Mouse (Mus musculus) forebrain, embryonic 14.5 days (tissue): ENCODE measurements around the gene Eftud2. TPM values are rescaled to one million over a fixed set of nuclear protein-coding genes. Genes with fewer than 3 reads are reported as not detected.

Experiments
- ATAC-seq: fragments of 200-750 bp; cut with Nextera tagmentation; 2 replicates; pipeline ENCODE4 v1.8.0; 2017; ENCODE audit warnings: mild to moderate bottlenecking, moderate library complexity
- DNase-seq: peaks from one replicate; pipeline ENCODE4 v3.0.0-alpha.2; 2015; ENCODE audit warnings: low spot score
- H3K27ac ChIP-seq: fragments of 300-500 bp; sonication (generic); 2 replicates; pipeline ENCODE4 v1.5.1; 2014; ENCODE audit warnings: low read depth, mild to moderate bottlenecking, control low read depth, low read length, moderate library complexity
- H3K27me3 ChIP-seq: fragments of 300-500 bp; sonication (generic); replicated peaks from 2 replicates; pipeline ENCODE4 v1.6.1; 2014; ENCODE audit warnings: low read length, control low read depth, mixed read lengths; ENCODE audit not compliant: control insufficient read depth, insufficient read depth
- H3K36me3 ChIP-seq: fragments of 300-500 bp; sonication (generic); 2 replicates; pipeline ENCODE4 v1.6.1; 2014; ENCODE audit warnings: low read length, control low read depth; ENCODE audit not compliant: control insufficient read depth, insufficient read depth
- H3K4me1 ChIP-seq: fragments of 300-500 bp; sonication (generic); 2 replicates; pipeline ENCODE4 v1.6.1; 2014; ENCODE audit warnings: antibody characterized with exemption, low read length, control low read depth; ENCODE audit not compliant: control insufficient read depth, insufficient read depth
- H3K4me2 ChIP-seq: fragments of 300-500 bp; sonication (generic); 2 replicates; pipeline ENCODE4 v1.6.1; 2014; ENCODE audit warnings: mild to moderate bottlenecking, control low read depth, low read length
- H3K4me3 ChIP-seq: fragments of 300-500 bp; sonication (generic); 2 replicates; pipeline ENCODE4 v1.5.1; 2014; ENCODE audit warnings: low read depth, low read length, control low read depth
- H3K9ac ChIP-seq: fragments of 300-500 bp; sonication (generic); 2 replicates; pipeline ENCODE4 v1.6.1; 2014; ENCODE audit warnings: mild to moderate bottlenecking, low read length, control low read depth, moderate library complexity
- H3K9me3 ChIP-seq: fragments of 300-500 bp; sonication (generic); replicated peaks from 2 replicates; pipeline ENCODE4 v1.6.1; 2016; ENCODE audit warnings: low read length, control low read depth, mixed read lengths; ENCODE audit not compliant: control insufficient read depth
- WGBS: fragments of 180-500 bp; shearing (Covaris S2); extraction: QIAGEN DNeasy Blood & Tissue Kit; methylation state at CpG from one replicate; pipeline ENCODE4 v1.1.7; 2014; 5-methylcytosine and 5-hydroxymethylcytosine counted together
- polyA plus RNA-seq: library from polyadenylated mRNA; unstranded; fragments of >200 nt; fragmentation: Nextera tagmentation; extraction: Ambion mirVana; gene quantifications from 2 replicates; pipeline ENCODE4 v1.2.1, GENCODE M21; 2014

The Eftud2 gene
- polyA plus RNA-seq, 1 experiment from 2014 or later = 150 TPM

DNA sequence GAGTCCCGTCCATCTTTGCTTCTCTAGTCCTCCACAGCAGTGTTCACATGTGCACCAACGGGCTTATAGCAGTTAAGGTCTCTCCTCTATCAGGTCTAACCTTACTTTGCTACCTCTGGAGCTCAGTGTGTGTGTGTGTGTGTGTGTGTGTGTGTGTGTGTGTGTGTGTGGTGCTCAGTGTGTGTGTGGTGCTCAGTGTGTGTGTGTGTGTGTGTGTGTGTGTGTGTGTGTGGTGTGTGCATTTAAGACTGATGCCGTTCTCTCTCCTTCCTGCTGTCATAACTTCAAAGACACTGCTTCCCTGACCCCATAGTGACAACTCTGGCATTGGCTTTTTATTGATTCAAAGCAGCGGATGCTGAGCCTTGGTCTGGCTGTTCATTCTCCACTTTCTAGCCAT lies 45.2 kb downstream of the Eftud2 start, which contains the start of gene Higd1b:
Gene Higd1b, plus strand, starts transcription at position 301 of the 400 bp plus-strand sequence.
- no peaks in the 10 kb centered on the region for H3K9me3 ChIP-seq
- H3K4me3 ChIP-seq = no peak within 1 kb of the TSS
- peaks cover 45% of the 10 kb centered on the region for H3K36me3 ChIP-seq
- H3K4me2 ChIP-seq = no peak within 1 kb of the TSS
- ATAC-seq (no peak), DNase-seq (no peak)
- H3K27me3 ChIP-seq = no peaks in the 10 kb centered on the region
- no peak within 1 kb of the TSS for H3K9ac ChIP-seq
- 84% methylated on average over 4 of the region's 4 CpGs for whole genome bisulfite sequencing
- no peaks in the 10 kb centered on the region for H3K4me1 ChIP-seq
- H3K27ac ChIP-seq = no peak within 1 kb of the TSS

DNA sequence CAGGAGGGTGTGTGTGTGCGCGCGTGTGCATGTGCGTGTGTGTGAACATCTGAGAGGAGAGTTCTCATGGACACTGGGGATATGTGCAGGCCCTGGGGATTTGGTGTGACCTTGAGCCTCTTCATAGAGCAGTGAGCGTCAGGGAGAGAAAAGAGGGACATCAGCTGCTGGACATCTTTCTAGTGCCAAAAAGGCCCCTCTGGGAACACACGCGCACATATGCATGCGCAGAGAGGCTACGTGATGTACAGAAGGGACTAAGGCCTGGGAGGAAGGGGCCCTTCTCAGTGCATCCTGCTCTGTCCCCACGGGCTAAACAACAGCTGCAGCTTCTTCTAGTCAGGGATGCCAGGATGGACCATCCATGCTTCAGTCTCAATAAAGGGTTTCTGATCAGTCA lies 46.6 kb downstream of the Eftud2 start:
- Histone ChIP-seq H3K4me3 (no peak overlapping the region), H3K36me3 (peaks cover 32% of the 10 kb centered on the region), H3K9me3 (no peaks in the 10 kb centered on the region), H3K4me2 (no peak overlapping the region), H3K9ac (no peak overlapping the region), H3K27me3 (no peaks in the 10 kb centered on the region), H3K4me1 (no peaks in the 10 kb centered on the region), H3K27ac (no peak overlapping the region)
- 88% methylated on average over 10 of the region's 10 CpGs for WGBS
- ATAC-seq (no peak), DNase-seq (no peak)

DNA sequence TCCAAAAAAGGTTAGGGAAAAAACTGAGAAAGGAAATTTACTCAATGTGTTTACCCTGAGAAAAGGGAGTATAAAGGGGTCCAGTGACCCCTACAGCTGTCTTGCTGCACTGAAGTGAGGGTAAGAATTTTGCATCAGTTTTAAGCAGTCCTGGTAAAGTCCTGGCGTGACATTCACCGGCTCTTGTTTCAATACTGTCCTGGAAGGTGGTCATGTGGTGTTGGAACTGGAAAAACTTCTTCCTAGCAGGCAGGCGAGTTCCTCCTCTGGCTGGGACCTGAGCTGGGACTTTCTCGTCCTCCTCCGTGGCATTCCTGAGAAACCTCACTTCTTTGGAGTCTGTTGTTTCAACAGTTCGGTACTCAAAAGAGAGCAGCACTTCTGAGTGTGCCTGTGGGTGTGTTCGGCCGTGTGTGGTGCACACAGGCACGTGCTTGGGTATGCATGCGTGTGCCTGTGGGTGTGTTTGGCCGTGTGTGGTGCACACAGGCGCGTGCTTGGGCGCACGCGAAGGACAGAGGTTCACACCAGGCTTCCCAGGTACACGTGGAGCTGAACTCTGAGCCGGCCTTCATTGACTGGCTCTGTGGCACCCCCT lies 48.0 kb downstream of the Eftud2 start:
- no peaks in the 10 kb centered on the region for H3K9me3 ChIP-seq
- DNase-seq (no peak), ATAC-seq (no peak)
- H3K27ac ChIP-seq = no peak overlapping the region
- no peaks in the 10 kb centered on the region for H3K27me3 ChIP-seq
- H3K4me3 ChIP-seq = no peak overlapping the region
- H3K9ac ChIP-seq = no peak overlapping the region
- WGBS = 74% methylated on average over 18 of the region's 18 CpGs
- H3K4me2 ChIP-seq = no peak overlapping the region
- H3K4me1 ChIP-seq = no peaks in the 10 kb centered on the region
- peaks cover 18% of the 10 kb centered on the region for H3K36me3 ChIP-seq

DNA sequence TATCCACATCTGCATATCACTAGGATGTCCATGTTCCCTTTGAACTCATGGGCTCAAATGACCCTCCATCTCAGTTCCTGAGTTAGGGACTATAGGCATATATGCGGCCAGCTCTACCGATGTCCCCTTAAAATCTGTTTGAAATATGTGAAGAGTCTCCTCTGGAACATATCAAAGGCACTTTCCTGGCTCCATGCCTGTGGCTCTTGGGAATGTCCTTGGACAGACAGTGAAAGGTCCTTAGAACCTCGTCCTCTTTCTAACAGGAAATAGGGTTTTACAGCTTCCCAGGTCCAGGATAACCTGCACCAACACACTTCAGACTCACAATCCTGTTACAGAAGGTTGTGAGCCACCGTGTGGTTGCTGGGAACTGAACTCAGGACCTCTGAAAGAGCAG lies 50.5 kb downstream of the Eftud2 start:
- no peak overlapping the region for H3K4me3 ChIP-seq
- ATAC-seq = no peak
- DNase-seq = no peak

DNA sequence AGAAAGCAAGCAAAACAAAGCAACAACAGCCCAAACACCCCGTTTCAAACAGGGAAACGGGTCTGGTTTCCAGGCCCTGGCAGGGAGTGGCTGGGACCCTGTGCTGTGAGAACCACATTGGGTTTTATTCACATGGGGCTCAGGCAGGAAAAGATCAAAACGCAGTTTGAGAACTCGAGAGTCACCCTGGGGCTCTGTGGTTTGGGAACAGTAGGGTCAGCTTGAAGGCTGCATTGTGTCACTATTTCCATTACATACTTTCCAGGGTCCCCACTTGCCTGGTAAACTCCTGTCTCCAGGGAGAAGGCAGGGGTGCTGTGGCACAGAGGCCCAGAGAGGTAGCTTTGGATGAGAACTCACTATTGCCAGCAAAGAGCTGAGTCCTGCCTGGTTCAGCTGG lies 53.7 kb downstream of the Eftud2 start:
- WGBS = 57% methylated on average over 4 of the region's 4 CpGs
- DNase-seq (no peak), ATAC-seq (no peak)
- no peak overlapping the region for H3K4me2 ChIP-seq
- no peaks in the 10 kb centered on the region for H3K36me3 ChIP-seq
- H3K9ac ChIP-seq = no peak overlapping the region
- H3K9me3 ChIP-seq = no peaks in the 10 kb centered on the region
- H3K27me3 ChIP-seq = no peaks in the 10 kb centered on the region
- H3K27ac ChIP-seq = no peak overlapping the region
- no peak overlapping the region for H3K4me3 ChIP-seq
- H3K4me1 ChIP-seq = no peaks in the 10 kb centered on the region

More for the DNA sequence above, 50.5 kb downstream of the Eftud2 start:
- Histone ChIP-seq H3K9me3 (no peaks in the 10 kb centered on the region), H3K4me1 (no peaks in the 10 kb centered on the region), H3K9ac (no peak overlapping the region), H3K27me3 (no peaks in the 10 kb centered on the region), H3K4me2 (no peak overlapping the region), H3K27ac (no peak overlapping the region), H3K36me3 (no peaks in the 10 kb centered on the region)
- 79% methylated on average over 4 of the region's 4 CpGs for WGBS

DNA sequence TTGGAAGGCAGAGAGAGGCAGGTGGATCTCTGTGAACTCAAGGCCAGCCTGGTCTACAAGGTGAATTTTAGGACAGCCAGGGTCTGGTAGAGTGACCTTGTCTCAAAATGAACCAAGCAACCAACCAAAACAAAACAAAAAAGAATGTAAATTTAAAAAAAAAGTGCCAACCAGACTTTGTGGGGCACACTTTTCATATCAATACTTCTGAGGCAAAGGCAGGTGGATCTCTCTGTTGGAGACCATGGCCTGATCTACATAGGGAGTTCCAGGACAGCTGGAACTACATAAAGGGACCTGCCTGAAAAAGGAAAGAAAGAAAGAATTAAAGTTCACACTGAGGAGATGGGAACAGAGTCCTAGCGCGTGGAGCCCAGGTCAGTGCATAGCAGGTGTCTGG lies 54.3 kb downstream of the Eftud2 start:
- no peak overlapping the region for H3K4me2 ChIP-seq
- no peak overlapping the region for H3K4me3 ChIP-seq
- no peaks in the 10 kb centered on the region for H3K36me3 ChIP-seq
- H3K27ac ChIP-seq = no peak overlapping the region
- H3K9me3 ChIP-seq = no peaks in the 10 kb centered on the region
- no peak overlapping the region for H3K9ac ChIP-seq
- H3K4me1 ChIP-seq = no peaks in the 10 kb centered on the region
- ATAC-seq = no peak
- no peaks in the 10 kb centered on the region for H3K27me3 ChIP-seq
- WGBS = 72% methylated on average over 2 of the region's 2 CpGs
- no peak for DNase-seq

DNA sequence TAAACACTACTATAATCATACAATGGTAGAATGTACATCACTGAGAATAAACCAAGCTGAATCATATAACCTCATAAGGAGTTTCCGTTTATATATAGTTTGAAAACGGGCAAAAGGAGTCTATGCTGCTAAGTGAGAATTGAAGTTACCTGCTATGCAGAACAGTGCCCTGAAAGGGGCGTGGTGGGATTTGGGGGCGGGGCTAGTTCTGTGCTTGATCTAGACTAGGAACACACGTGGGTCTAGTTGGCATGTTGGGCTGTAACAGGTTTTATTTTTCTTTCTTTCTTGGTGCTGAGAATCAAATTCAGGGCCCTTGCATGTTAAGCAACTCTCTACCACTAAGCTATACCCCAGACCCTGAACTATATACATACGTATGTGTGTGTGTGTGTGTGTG lies 59.6 kb downstream of the Eftud2 start:
- no peaks in the 10 kb centered on the region for H3K36me3 ChIP-seq
- no peak overlapping the region for H3K9ac ChIP-seq
- no peak overlapping the region for H3K4me2 ChIP-seq
- H3K4me1 ChIP-seq = peaks cover 16% of the 10 kb centered on the region
- no peaks in the 10 kb centered on the region for H3K9me3 ChIP-seq
- DNase-seq (no peak), ATAC-seq (no peak)
- H3K27me3 ChIP-seq = no peaks in the 10 kb centered on the region
- H3K27ac ChIP-seq = no peak overlapping the region
- H3K4me3 ChIP-seq = no peak overlapping the region
- 53% methylated on average over 6 of the region's 6 CpGs for WGBS

DNA sequence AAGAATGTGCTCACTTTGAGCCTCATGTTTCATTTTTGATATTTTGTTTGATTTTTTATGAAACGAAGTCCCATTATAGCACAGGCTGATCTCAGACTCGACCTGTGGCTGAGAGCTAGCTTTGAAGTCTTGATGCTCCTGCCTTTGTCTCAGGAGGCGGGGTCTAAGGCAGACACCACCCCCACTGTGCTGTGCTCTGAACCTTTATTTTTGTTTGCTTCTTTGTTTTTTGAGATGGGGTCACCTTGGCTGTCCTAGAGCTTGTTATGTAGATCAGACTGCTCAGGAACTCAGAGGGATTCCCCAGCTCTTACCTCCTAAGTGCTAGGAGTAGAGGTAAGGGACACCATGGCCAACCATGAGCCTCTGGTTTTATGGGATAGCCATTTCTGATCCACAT lies 60.4 kb downstream of the Eftud2 start:
- DNase-seq = no peak
- Histone ChIP-seq H3K4me1 (peaks cover 21% of the 10 kb centered on the region), H3K4me3 (no peak overlapping the region), H3K9ac (no peak overlapping the region), H3K36me3 (no peaks in the 10 kb centered on the region), H3K9me3 (no peaks in the 10 kb centered on the region), H3K27ac (no peak overlapping the region), H3K27me3 (no peaks in the 10 kb centered on the region), H3K4me2 (no peak overlapping the region)
- no peak for ATAC-seq
- 11% methylated on average over 3 of the region's 3 CpGs for WGBS

DNA sequence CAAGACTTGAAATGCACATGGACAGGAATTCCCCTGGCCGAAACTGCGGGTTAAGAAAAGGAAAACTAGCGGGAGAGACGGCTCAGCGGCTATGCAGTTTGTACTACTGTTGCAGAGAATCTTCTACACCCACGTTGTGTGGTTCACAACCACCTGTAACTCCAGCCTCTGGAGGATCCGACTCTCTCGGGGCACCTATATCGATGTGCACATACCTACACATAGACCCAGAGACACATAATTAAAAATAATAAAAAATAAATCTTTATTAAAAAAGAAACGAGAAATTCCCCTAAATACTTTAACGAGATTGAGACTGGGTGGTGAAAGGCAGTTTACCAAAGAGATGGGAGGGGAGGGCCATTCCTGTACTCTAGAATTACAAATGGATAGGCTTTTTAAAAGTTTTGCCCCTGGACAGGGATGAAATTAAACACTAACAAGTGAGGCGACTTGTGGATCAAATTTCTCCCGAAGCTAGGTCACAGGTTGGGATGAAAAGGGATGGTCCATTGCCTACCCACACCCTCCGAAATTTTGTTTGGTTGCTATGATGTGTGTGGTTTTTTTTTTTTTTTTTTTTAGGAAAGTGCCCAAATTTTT lies 60.9 kb downstream of the Eftud2 start:
- H3K27ac ChIP-seq = peak overlapping the region; percentile 96; the same call in 1 of the 2 replicates
- no peaks in the 10 kb centered on the region for H3K27me3 ChIP-seq
- H3K4me2 ChIP-seq = peak overlapping the region; percentile 92
- no peaks in the 10 kb centered on the region for H3K36me3 ChIP-seq
- H3K4me3 ChIP-seq = peak overlapping the region; percentile 87
- H3K9ac ChIP-seq = peak overlapping the region; percentile 94
- DNase-seq (no peak), ATAC-seq (no peak)
- WGBS = 4% methylated on average over 14 of the region's 14 CpGs
- H3K4me1 ChIP-seq = peaks cover 21% of the 10 kb centered on the region
- no peaks in the 10 kb centered on the region for H3K9me3 ChIP-seq
